Mouse (Mus musculus): Measurements from ENCODE around the gene P2ry13. TPM values are rescaled to one million over a fixed set of nuclear protein-coding genes. Genes with fewer than 3 reads are reported as not detected.

P2ry13 gene
- polyA plus RNA-seq, 1 experiment: 1.6 TPM

DNA sequence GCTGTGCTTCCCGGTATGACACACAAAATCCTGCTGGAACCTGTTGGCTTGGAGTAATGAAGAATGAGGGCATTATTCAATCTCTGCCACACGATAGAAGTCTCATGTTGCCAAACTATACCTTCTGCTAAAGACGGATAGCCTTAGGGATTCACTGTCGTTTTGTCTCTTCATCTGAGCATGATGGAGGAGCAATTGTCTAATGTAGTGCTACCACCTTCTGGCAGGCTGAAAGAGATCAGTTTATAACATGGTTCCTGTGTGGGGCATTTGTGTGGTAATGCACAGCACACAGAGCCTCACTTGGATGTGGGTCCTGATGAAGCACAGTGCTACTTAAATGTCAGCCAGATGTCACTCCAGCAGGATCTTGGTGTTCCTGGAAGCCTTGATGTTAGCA, 41.5 kb downstream of the P2ry13 start:
- TF ChIP-seq POLR2A (IDR thresholded peaks at IDR 0.05; ENCODE audit: borderline replicate concordance, extremely low read depth, insufficient read depth, insufficient read length, poor library complexity, severe bottlenecking) (no peak), CTCF (IDR thresholded peaks at IDR 0.05; ENCODE audit: borderline replicate concordance, extremely low read depth, insufficient read depth, insufficient read length) (no peak)
- DNase-seq (ENCODE audit: low read depth): no peak

DNA sequence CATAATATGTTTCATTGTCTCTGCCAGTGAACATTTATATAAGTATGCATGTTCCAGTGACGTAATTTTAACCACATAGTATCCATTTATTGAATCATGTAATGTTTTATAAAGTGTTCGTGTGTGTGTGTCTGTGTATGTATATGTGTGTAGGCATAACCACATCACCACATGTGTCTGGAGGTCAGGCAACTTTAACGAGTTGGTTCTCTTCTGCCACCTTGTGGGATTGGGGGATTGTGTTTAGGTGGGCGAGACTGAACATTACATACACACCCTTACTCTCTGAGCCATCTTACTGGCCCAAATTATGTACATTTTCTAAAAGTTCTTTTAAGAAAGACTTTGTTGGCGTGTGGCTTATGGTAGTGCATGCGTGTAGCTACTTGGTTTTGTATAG, 42.2 kb downstream of the P2ry13 start:
- TF ChIP-seq CTCF (IDR thresholded peaks at IDR 0.05; ENCODE audit: borderline replicate concordance, extremely low read depth, insufficient read depth, insufficient read length) (no peak), POLR2A (IDR thresholded peaks at IDR 0.05; ENCODE audit: borderline replicate concordance, extremely low read depth, insufficient read depth, insufficient read length, poor library complexity, severe bottlenecking) (no peak)
- DNase-seq (ENCODE audit: low read depth): no peak

DNA sequence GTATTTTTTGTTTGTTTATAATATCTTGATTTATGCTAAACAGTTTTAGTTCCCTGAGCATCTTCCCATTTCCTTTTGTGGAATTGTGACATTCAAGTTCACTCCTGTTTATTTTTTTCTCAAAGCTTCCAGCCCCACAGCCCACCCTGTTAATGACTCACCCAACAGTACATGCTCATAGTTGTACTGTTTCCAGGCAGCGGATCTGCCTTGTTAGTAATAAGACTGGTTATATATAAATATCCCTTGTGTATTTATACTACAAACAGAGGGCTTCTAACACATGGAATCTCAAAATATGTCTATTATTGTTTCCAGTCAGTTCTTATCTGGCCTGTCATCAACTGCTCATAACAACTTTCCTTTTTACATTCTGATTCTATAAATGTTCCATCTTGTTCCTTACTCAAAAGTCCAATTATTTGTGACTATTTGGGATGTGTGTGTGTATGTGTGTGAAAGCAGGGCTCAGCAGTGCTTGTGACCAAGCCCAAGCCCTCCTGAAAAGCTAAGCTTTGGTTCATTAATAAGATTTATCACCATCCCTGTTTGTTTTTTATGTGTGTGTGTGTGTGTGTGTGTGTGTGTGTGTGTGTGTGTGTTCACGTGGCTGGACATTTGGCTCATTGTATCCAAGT, 43.1 kb downstream of the P2ry13 start:
- TF ChIP-seq POLR2A (IDR thresholded peaks at IDR 0.05; ENCODE audit: borderline replicate concordance, extremely low read depth, insufficient read depth, insufficient read length, poor library complexity, severe bottlenecking) (no peak), CTCF (IDR thresholded peaks at IDR 0.05; ENCODE audit: borderline replicate concordance, extremely low read depth, insufficient read depth, insufficient read length) (no peak)
- DNase-seq (ENCODE audit: low read depth): no peak

DNA sequence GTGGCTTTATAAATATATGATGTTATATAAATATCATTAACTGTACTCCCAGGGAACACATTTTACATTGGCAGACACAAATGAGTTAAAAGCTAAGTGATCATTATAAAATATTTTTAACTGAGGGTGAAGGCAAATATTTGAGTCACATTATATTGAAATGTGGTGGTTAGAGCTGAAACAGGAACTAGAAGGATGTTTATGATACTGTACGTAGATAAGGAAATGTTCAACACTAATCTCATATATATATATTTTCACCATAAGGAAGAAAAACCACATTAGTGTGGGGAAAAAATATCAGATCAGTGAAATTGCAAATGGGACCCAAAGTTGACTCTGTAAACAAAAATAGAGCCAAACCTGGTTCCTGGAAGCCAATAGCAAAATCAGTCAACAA, 50.2 kb downstream of the P2ry13 start:
- DNase-seq (ENCODE audit: low read depth): no peak
- no peak for TF ChIP-seq CTCF (IDR thresholded peaks at IDR 0.05; ENCODE audit: borderline replicate concordance, extremely low read depth, insufficient read depth, insufficient read length)
- no peak for TF ChIP-seq POLR2A (IDR thresholded peaks at IDR 0.05; ENCODE audit: borderline replicate concordance, extremely low read depth, insufficient read depth, insufficient read length, poor library complexity, severe bottlenecking)

Other genes starting within 250 kb of the P2ry13 start
- gene Med12l, start 205.1 kb downstream of the P2ry13 start, polyA plus RNA-seq (2012; rRNA removed): 9.8 and 12.3 TPM in 2 replicates
- gene Gpr171, start 109.1 kb downstream of the P2ry13 start, polyA plus RNA-seq (2012; rRNA removed): not detected in 2 replicates
- gene P2ry14, start 57.3 kb downstream of the P2ry13 start, polyA plus RNA-seq (2012; rRNA removed): 1.0 and 1.4 TPM in 2 replicates
- gene Gpr87, start 15.8 kb downstream of the P2ry13 start, polyA plus RNA-seq (2012; rRNA removed): 0.08 and 0.48 TPM in 2 replicates
- gene P2ry12, start 52.0 kb upstream of the P2ry13 start, polyA plus RNA-seq (2012; rRNA removed): 6.6 and 6.7 TPM in 2 replicates
- gene Igsf10, start 133.5 kb upstream of the P2ry13 start, polyA plus RNA-seq (2012; rRNA removed): 2.3 and 4.8 TPM in 2 replicates

Data from brain, embryonic 14.5 days (tissue).